Mouse (Mus musculus): ENCODE data around the gene Mcts1. TPM values are rescaled to one million over a fixed set of nuclear protein-coding genes. Genes with fewer than 3 reads are reported as not detected.

Mcts1 gene
- total RNA-seq, 1 experiment from 2014 or later: 44.0 TPM

GRCm38 (mm10) chrX:38650404-38651039 is 50.1 kb downstream of the Mcts1 start:
- ATAC-seq (replicated peaks in 1 of 2; ENCODE audit: insufficient read depth in 1 of 2, low FRiP score in 2 of 2, low TSS enrichment in 1 of 2, low read depth in 1 of 2, poor library complexity in 2 of 2, severe bottlenecking in 2 of 2): no peak

- no peak for ATAC-seq (replicated peaks in 1 of 2; ENCODE audit: insufficient read depth in 1 of 2, low FRiP score in 2 of 2, low TSS enrichment in 1 of 2, low read depth in 1 of 2, poor library complexity in 2 of 2, severe bottlenecking in 2 of 2)
Measured at GRCm38 (mm10) chrX:38651167-38651566, 50.8 kb downstream of the Mcts1 start.

- ATAC-seq (replicated peaks in 1 of 2; ENCODE audit: insufficient read depth in 1 of 2, low FRiP score in 2 of 2, low TSS enrichment in 1 of 2, low read depth in 1 of 2, poor library complexity in 2 of 2, severe bottlenecking in 2 of 2): no peak
Measured at GRCm38 (mm10) chrX:38653181-38653580, 52.8 kb downstream of the Mcts1 start.

- no peak for ATAC-seq (replicated peaks in 1 of 2; ENCODE audit: insufficient read depth in 1 of 2, low FRiP score in 2 of 2, low TSS enrichment in 1 of 2, low read depth in 1 of 2, poor library complexity in 2 of 2, severe bottlenecking in 2 of 2)
Measured at GRCm38 (mm10) chrX:38654681-38655080, 54.3 kb downstream of the Mcts1 start.

GRCm38 (mm10) chrX:38656206-38656883 is 56.0 kb downstream of the Mcts1 start:
- no peak for ATAC-seq (replicated peaks in 1 of 2; ENCODE audit: insufficient read depth in 1 of 2, low FRiP score in 2 of 2, low TSS enrichment in 1 of 2, low read depth in 1 of 2, poor library complexity in 2 of 2, severe bottlenecking in 2 of 2)

Other genes starting within 250 kb of the Mcts1 start
- gene Lamp2, start 144.1 kb upstream of the Mcts1 start, total RNA-seq (2017): 123 and 151 TPM in 2 replicates
- 62.3 and 67.9 TPM in 2 replicates for gene Cul4b, start 24.4 kb upstream of the Mcts1 start, total RNA-seq (2017)
- 31.2 and 43.7 TPM in 2 replicates for gene C1galt1c1, start 34.5 kb downstream of the Mcts1 start, total RNA-seq (2017)
- 1.5 and 7.0 TPM in 2 replicates for gene 6030498E09Rik, start 172.1 kb downstream of the Mcts1 start, total RNA-seq (2017)